Mouse (Mus musculus) CH12.LX (cell line): ENCODE results near the gene Hist1h2bc. TPM values are rescaled to one million over a fixed set of nuclear protein-coding genes. Genes with fewer than 3 reads are reported as not detected.

Experiments used
- DNase-seq: peaks from one replicate; pipeline ENCODE4 v3.0.0-alpha.2; 2013; ENCODE audit errors: extremely low read depth
- H3K27ac ChIP-seq: 2 replicates; pipeline ENCODE4 v1.5.1; 2012; ENCODE audit warnings: low read depth, mild to moderate bottlenecking, control low read depth, moderate library complexity; ENCODE audit not compliant: insufficient read depth
- H3K27me3 ChIP-seq: replicated peaks from 2 replicates; pipeline ENCODE3; 2012; ENCODE audit warnings: inconsistent platforms
- H3K36me3 ChIP-seq, 2 experiments: replicated peaks in 1 of 2; 2 replicates each; pipeline versions ENCODE3 to v1.6.1; 2012; ENCODE audit warnings: inconsistent platforms in 1 of 2, low read length in 1 of 2, mild to moderate bottlenecking in 1 of 2, mixed read lengths in 1 of 2, moderate library complexity in 1 of 2; ENCODE audit not compliant: control insufficient read depth in 1 of 2, insufficient read depth in 1 of 2
- H3K4me1 ChIP-seq, 2 experiments: 2 replicates each; pipeline ENCODE4 v1.6.1; 2012; ENCODE audit warnings: inconsistent platforms in 1 of 2, moderate library complexity in 1 of 2; ENCODE audit not compliant: insufficient read depth in 2 of 2, control insufficient read depth in 1 of 2
- H3K4me2 ChIP-seq: 2 replicates; pipeline ENCODE4 v1.6.1; 2012; ENCODE audit warnings: low read depth, mild to moderate bottlenecking, control low read depth; ENCODE audit not compliant: poor library complexity, insufficient read depth, severe bottlenecking
- H3K4me3 ChIP-seq, 3 experiments: fragments of 150-350 bp in 1 of 3; sonication (generic) in 1 of 3; replicated peaks in 1 of 3; 2 replicates each; pipeline versions ENCODE3 to v1.5.1; 2011 to 2012; ENCODE audit warnings: low read depth in 2 of 3, low read length in 2 of 3, mild to moderate bottlenecking in 2 of 3, moderate library complexity in 2 of 3, control low read depth in 1 of 3, improper control_type of control experiment in 1 of 3, inconsistent platforms in 1 of 3, mixed read lengths in 1 of 3; ENCODE audit not compliant: poor library complexity in 1 of 3
- H3K79me2 ChIP-seq: replicated peaks from 2 replicates; pipeline ENCODE4 v1.6.1; 2012; ENCODE audit warnings: mild to moderate bottlenecking, moderate library complexity; ENCODE audit not compliant: control insufficient read depth, poor library complexity, insufficient read depth, severe bottlenecking; ENCODE audit errors: extremely low read depth
- H3K9ac ChIP-seq: 2 replicates; pipeline ENCODE4 v1.6.1; 2012; ENCODE audit warnings: low read depth, mild to moderate bottlenecking, control low read depth, moderate library complexity; ENCODE audit not compliant: insufficient read depth
- H3K9me3 ChIP-seq: replicated peaks from 2 replicates; pipeline ENCODE3; 2012; ENCODE audit warnings: low read length, inconsistent platforms, mixed read lengths
- BHLHE40 ChIP-seq: IDR thresholded peaks from 2 replicates; pipeline ENCODE4 v1.6.1; 2011; ENCODE audit warnings: mild to moderate bottlenecking, low read depth, low read length, improper control_type of control experiment
- CHD1 ChIP-seq: IDR thresholded peaks from 2 replicates; pipeline ENCODE4 v1.6.1; 2012; ENCODE audit warnings: low read depth, low read length, improper control_type of control experiment, inconsistent platforms
- CHD2 ChIP-seq: IDR thresholded peaks from 2 replicates; pipeline ENCODE4 v1.6.1; 2011; ENCODE audit warnings: low read length, improper control_type of control experiment
- CTCF ChIP-seq, 2 experiments: IDR thresholded peaks in 1 of 2; conservative IDR thresholded peaks in 1 of 2; 2 replicates each; pipeline ENCODE4 v1.5.1; 2011 to 2012; ENCODE audit warnings: low read depth in 2 of 2, low read length in 2 of 2, improper control_type of control experiment in 1 of 2, inconsistent platforms in 1 of 2, mild to moderate bottlenecking in 1 of 2, moderate library complexity in 1 of 2
- E2F4 ChIP-seq: IDR thresholded peaks from 2 replicates; pipeline ENCODE4 v1.6.1; 2011; ENCODE audit warnings: low read depth, low read length, improper control_type of control experiment; ENCODE audit not compliant: insufficient replicate concordance
- ELF1 ChIP-seq: IDR thresholded peaks from 2 replicates; pipeline ENCODE4 v1.6.1; 2014; ENCODE audit warnings: low read depth, mild to moderate bottlenecking, inconsistent platforms, low read length, improper control_type of control experiment
- EP300 ChIP-seq: IDR thresholded peaks from 2 replicates; pipeline ENCODE4 v1.6.1; 2011; ENCODE audit warnings: low read length, improper control_type of control experiment
- ETS1 ChIP-seq: conservative IDR thresholded peaks from 2 replicates; pipeline ENCODE4 v1.6.1; 2012; ENCODE audit warnings: low read depth, mild to moderate bottlenecking, inconsistent platforms, low read length, improper control_type of control experiment, moderate library complexity
- GABPA ChIP-seq: IDR thresholded peaks from 2 replicates; pipeline ENCODE4 v1.6.1; 2012; ENCODE audit warnings: low read depth, low read length, improper control_type of control experiment, inconsistent platforms; ENCODE audit not compliant: insufficient replicate concordance
- HCFC1 ChIP-seq: IDR thresholded peaks from 2 replicates; pipeline ENCODE4 v1.6.1; 2012; ENCODE audit warnings: low read depth, mild to moderate bottlenecking, inconsistent platforms, low read length, improper control_type of control experiment
- IRF4 ChIP-seq: IDR thresholded peaks from 2 replicates; pipeline ENCODE4 v1.6.1; 2014; ENCODE audit warnings: low read depth, mild to moderate bottlenecking, inconsistent platforms, low read length, improper control_type of control experiment
- JUN ChIP-seq: IDR thresholded peaks from 2 replicates; pipeline ENCODE4 v1.6.1; 2011; ENCODE audit warnings: low read depth, mild to moderate bottlenecking, low read length, improper control_type of control experiment, moderate library complexity; ENCODE audit not compliant: insufficient read depth
- JUND ChIP-seq: conservative IDR thresholded peaks from 2 replicates; pipeline ENCODE4 v1.6.1; 2011; ENCODE audit warnings: low read depth, low read length, improper control_type of control experiment
- KAT2A ChIP-seq: IDR thresholded peaks from 2 replicates; pipeline ENCODE4 v1.6.1; 2012; ENCODE audit warnings: low read length, improper control_type of control experiment, inconsistent platforms; ENCODE audit not compliant: insufficient replicate concordance
- MAFK ChIP-seq: IDR thresholded peaks from 2 replicates; pipeline ENCODE4 v1.6.1; 2011; ENCODE audit warnings: low read length, improper control_type of control experiment; ENCODE audit not compliant: insufficient replicate concordance
- MAX ChIP-seq: IDR thresholded peaks from 2 replicates; pipeline ENCODE4 v1.6.1; 2011; ENCODE audit warnings: low read length, improper control_type of control experiment
- MAZ ChIP-seq: IDR thresholded peaks from 2 replicates; pipeline ENCODE4 v1.6.1; 2012; ENCODE audit warnings: low read depth, mild to moderate bottlenecking, inconsistent platforms, low read length, improper control_type of control experiment, moderate library complexity
- MEF2A ChIP-seq: IDR thresholded peaks from 2 replicates; pipeline ENCODE4 v1.6.1; 2014; ENCODE audit warnings: low read depth, mild to moderate bottlenecking, inconsistent platforms, low read length, improper control_type of control experiment, borderline replicate concordance
- MXI1 ChIP-seq: IDR thresholded peaks from 2 replicates; pipeline ENCODE4 v1.6.1; 2011; ENCODE audit warnings: mild to moderate bottlenecking, low read depth, low read length, improper control_type of control experiment
- MYC ChIP-seq: IDR thresholded peaks from 2 replicates; pipeline ENCODE4 v1.6.1; 2011; ENCODE audit warnings: low read depth, mild to moderate bottlenecking, improper control_type of control experiment, low read length
- NELFE ChIP-seq: IDR thresholded peaks from 2 replicates; pipeline ENCODE4 v1.6.1; 2011; ENCODE audit warnings: low read depth, low read length, improper control_type of control experiment
- NRF1 ChIP-seq: IDR thresholded peaks from 2 replicates; pipeline ENCODE4 v1.6.1; 2014; ENCODE audit warnings: low read depth, mild to moderate bottlenecking, inconsistent platforms, low read length, improper control_type of control experiment, moderate library complexity
- PAX5 ChIP-seq: IDR thresholded peaks from 2 replicates; pipeline ENCODE4 v1.6.1; 2012; ENCODE audit warnings: low read length, inconsistent platforms, mixed read lengths
- POLR2A ChIP-seq: IDR thresholded peaks from 2 replicates; pipeline ENCODE4 v1.6.1; 2011; ENCODE audit warnings: low read depth, mild to moderate bottlenecking, improper control_type of control experiment, low read length
- POLR2AphosphoS2 ChIP-seq: IDR thresholded peaks from 2 replicates; pipeline ENCODE4 v1.6.1; 2011; ENCODE audit warnings: low read depth, low read length, improper control_type of control experiment
- RAD21 ChIP-seq: IDR thresholded peaks from 2 replicates; pipeline ENCODE4 v1.6.1; 2011; ENCODE audit warnings: low read depth, mild to moderate bottlenecking, low read length, improper control_type of control experiment, moderate library complexity
- RCOR1 ChIP-seq: conservative IDR thresholded peaks from 2 replicates; pipeline ENCODE4 v1.6.1; 2012; ENCODE audit warnings: low read depth, mild to moderate bottlenecking, inconsistent platforms, low read length, improper control_type of control experiment
- SIN3A ChIP-seq: IDR thresholded peaks from 2 replicates; pipeline ENCODE4 v1.6.1; 2012; ENCODE audit warnings: low read length, improper control_type of control experiment, inconsistent platforms
- SMC3 ChIP-seq: IDR thresholded peaks from 2 replicates; pipeline ENCODE4 v1.6.1; 2011; ENCODE audit warnings: low read depth, low read length, improper control_type of control experiment
- TBP ChIP-seq: conservative IDR thresholded peaks from 2 replicates; pipeline ENCODE4 v1.6.1; 2011; ENCODE audit warnings: low read depth, low read length, improper control_type of control experiment
- TCF12 ChIP-seq: IDR thresholded peaks from 2 replicates; pipeline ENCODE4 v1.6.1; 2014; ENCODE audit warnings: low read depth, mild to moderate bottlenecking, inconsistent platforms, low read length, improper control_type of control experiment
- UBTF ChIP-seq: IDR thresholded peaks from 2 replicates; pipeline ENCODE4 v1.6.1; 2012; ENCODE audit warnings: low read depth, mild to moderate bottlenecking, inconsistent platforms, low read length, improper control_type of control experiment, moderate library complexity
- USF1 ChIP-seq: IDR thresholded peaks from 2 replicates; pipeline ENCODE4 v1.6.1; 2014; ENCODE audit warnings: low read depth, mild to moderate bottlenecking, inconsistent platforms, low read length, improper control_type of control experiment
- USF2 ChIP-seq: conservative IDR thresholded peaks from 2 replicates; pipeline ENCODE4 v1.6.1; 2011; ENCODE audit warnings: low read depth, low read length, improper control_type of control experiment
- ZC3H11A ChIP-seq: IDR thresholded peaks from 2 replicates; pipeline ENCODE4 v1.6.1; 2012; ENCODE audit warnings: low read depth, mild to moderate bottlenecking, inconsistent platforms, low read length, improper control_type of control experiment
- ZKSCAN1 ChIP-seq: IDR thresholded peaks from 2 replicates; pipeline ENCODE4 v1.6.1; 2012; ENCODE audit warnings: low read depth, inconsistent platforms, low read length, improper control_type of control experiment, borderline replicate concordance
- ZMIZ1 ChIP-seq: IDR thresholded peaks from 2 replicates; pipeline ENCODE4 v1.6.1; 2012; ENCODE audit warnings: low read depth, mild to moderate bottlenecking, inconsistent platforms, low read length, improper control_type of control experiment
- ZNF384 ChIP-seq: IDR thresholded peaks from 2 replicates; pipeline ENCODE4 v1.6.1; 2012; ENCODE audit warnings: low read depth, low read length, improper control_type of control experiment, inconsistent platforms
- dilution Hi-C: fragments of 300-500 bp; cut with MboI; formaldehyde crosslinking; loops from 2 replicates; pipeline ENCODE4 v1.14.3; 2020; ENCODE audit warnings: low sequenced_read_pairs; ENCODE audit not compliant: extremely low pct_unique_long_range_greater_than_20kb, extremely low pct_ligation_motif_present
- in situ Hi-C: fragments of 300-500 bp; cut with MboI; formaldehyde crosslinking; loops from 3 replicates; pipeline ENCODE4 v1.14.3; 2019; ENCODE audit warnings: low sequenced_read_pairs, low pct_ligation_motif_present, low pct_unique_long_range_greater_than_20kb, mixed read lengths
- polyA plus RNA-seq: library from polyadenylated mRNA; unstranded; fragments of >175 nt; gene quantifications from 2 replicates; pipeline ENCODE4 v1.2.1, GENCODE M21; 2012; ENCODE audit warnings: low read depth; ENCODE audit not compliant: insufficient read length
- total RNA-seq, 2 experiments: library from RNA; depleted of rRNA; stranded (reverse); fragments of 300-350 nt in 1 of 2; fragments of >200 nt in 1 of 2; gene quantifications; 2 replicates each; pipeline ENCODE4 v1.2.3; 2012 to 2014

Hist1h2bc gene
- total RNA-seq (2012; rRNA removed) (436 and 456 TPM in 2 replicates), total RNA-seq (2014; rRNA removed) (16.1 and 17.4 TPM in 2 replicates), polyA plus RNA-seq (1.1 and 2.2 TPM in 2 replicates)

DNA sequence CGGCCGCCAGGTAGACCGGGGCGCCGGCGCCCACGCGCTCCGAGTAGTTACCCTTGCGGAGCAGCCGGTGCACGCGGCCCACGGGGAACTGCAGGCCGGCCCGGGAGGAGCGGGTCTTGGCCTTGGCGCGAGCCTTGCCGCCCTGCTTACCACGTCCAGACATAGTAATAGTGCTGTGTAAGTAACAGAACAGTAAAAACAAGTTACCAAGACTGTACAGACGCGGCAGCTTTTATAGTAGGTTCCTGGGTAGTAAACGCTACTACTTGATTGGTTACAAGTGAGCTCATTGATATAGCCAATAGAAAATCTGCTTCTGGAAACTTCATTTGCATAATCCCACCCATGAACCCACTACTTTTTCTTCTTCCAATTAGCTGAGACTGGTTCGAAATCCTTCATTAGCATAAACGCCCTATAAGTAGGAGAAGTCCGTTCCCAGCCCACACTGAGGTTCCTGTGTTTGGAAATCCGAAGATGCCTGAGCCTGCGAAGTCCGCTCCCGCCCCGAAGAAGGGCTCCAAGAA lies at the start of gene Hist1h2bc, which contains the start of gene Hist1h2ac:
TSS of gene Hist1h2bc (plus strand) at position 445 of the 527 bp plus-strand sequence.
TSS of gene Hist1h2ac (minus strand) at position 194 of the 527 bp plus-strand sequence.
- H3K36me3 ChIP-seq: no peaks in the 10 kb centered on the region
- no peaks in the 10 kb centered on the region for H3K9me3 ChIP-seq
- H3K4me2 ChIP-seq: peak within 1 kb of the TSS; percentile 97
- TF ChIP-seq USF1 (no peak), E2F4 (no peak), ZC3H11A (no peak), MAX (no peak), POLR2AphosphoS2 (no peak; the same call in 1 of the 2 replicates), MAFK (no peak), POLR2A (peak; percentile 77), CHD2 (peak; percentile 98), UBTF (peak; percentile 73; the same call in 1 of the 2 replicates), CTCF (conservative IDR thresholded peaks at IDR 0.05 in 1 of 2, IDR thresholded peaks at IDR 0.05 in 1 of 2; ENCODE audit: low read depth in 2 of 2, low read length in 2 of 2) (no peak), BHLHE40 (0 out of 2 replicates have a peak, but pooled peaks have one; percentile 18), ZMIZ1 (peak; percentile 98), RAD21 (no peak), NRF1 (no peak), EP300 (no peak), HCFC1 (peak; percentile 71), KAT2A (no peak), PAX5 (no peak), MAZ (no peak), TBP (peak; percentile 99), ZNF384 (no peak), TCF12 (peak; percentile 99), NELFE (peak; percentile 94), RCOR1 (0 out of 2 replicates have a peak, but pooled peaks have one; percentile 20), ZKSCAN1 (no peak), JUN (no peak; the same call in 1 of the 2 replicates), JUND (peak; percentile 76; the same call in 1 of the 2 replicates), USF2 (no peak), IRF4 (no peak), ELF1 (peak; percentile 79), GABPA (no peak), SMC3 (no peak), CHD1 (0 out of 2 replicates have a peak, but pooled peaks have one; percentile 38), MXI1 (peak; percentile 93), SIN3A (peak; percentile 90), MEF2A (peak; percentile 84), MYC (0 out of 2 replicates have a peak, but pooled peaks have one; percentile 37), ETS1 (peak; percentile 52; the same call in 1 of the 2 replicates)
- peak within 1 kb of the TSS; percentile 91 for H3K9ac ChIP-seq
- peaks cover 7 to 32% of the 10 kb centered on the region in 2 experiments; a peak in 3 of 4 replicates for H3K4me1 ChIP-seq
- peak within 1 kb of the TSS; percentile 99 for H3K27ac ChIP-seq
- no peaks in the 10 kb centered on the region for H3K79me2 ChIP-seq
- in situ Hi-C loops: loop anchor here (10.0 kb wide), 1 partner anchor 49 kb away; no protein-coding TSS in a partner anchor
- peak within 1 kb of the TSS; percentile 39 to 66 (median 47) for H3K4me3 ChIP-seq
- H3K27me3 ChIP-seq: no peaks in the 10 kb centered on the region
- peak; percentile 99 for DNase-seq
- dilution Hi-C loops: no loop called here
